Mouse (Mus musculus) adrenal gland, adult 18-20 months (tissue): ENCODE results near the gene Zfp560. TPM values are rescaled to one million over a fixed set of nuclear protein-coding genes. Genes with fewer than 3 reads are reported as not detected.
"Not testable (repeated sequence)": the region's sequence is repeated elsewhere in the genome, so short reads cannot be mapped to it uniquely, and the experiment has no call there.

Experiments used
- DNase-seq, 2 experiments: peaks; one replicate each; pipeline ENCODE4 v3.0.0; 2021 to 2022; ENCODE audit warnings: low spot score in 2 of 2
- long read RNA-seq, 2 experiments: library from polyadenylated mRNA; stranded (forward); transcript quantifications; one replicate each; pipeline ENCODE4 v2.0.0; 2021
- total RNA-seq, 2 experiments: library from RNA; stranded (reverse); gene quantifications; 1 replicate in 1 of 2; 2 replicates in 1 of 2; pipeline ENCODE4 v1.2.3; 2021

Zfp560 gene
- 1 to 10 TPM; 5.5 to 8.9 TPM for total RNA-seq
- long read RNA-seq, experiment 1, partial matches to known transcripts = 0 of 1 reads
- long read RNA-seq, experiment 1, other reads (novel, unspliced or antisense) = 0 of 1 reads
- long read RNA-seq, experiment 2, transcript Zfp560-202 (3 exons, 608 nt) = major isoform, 8 of 8 reads
- long read RNA-seq, experiment 2, partial matches to known transcripts = 0 of 8 reads
- long read RNA-seq, experiment 2, other reads (novel, unspliced or antisense) = 0 of 8 reads

- peak; percentile 86 to 91 for DNase-seq
Measured at GRCm38 (mm10) chr9:20384532-20385342, at the start of gene Zfp560. Zfp560 (minus strand) TSS chr9:20385177.

- DNase-seq = no peak
Measured at GRCm38 (mm10) chr9:20430004-20430403, 45.0 kb upstream of the Zfp560 start.

GRCm38 (mm10) chr9:20411460-20411859, 26.5 kb upstream of the Zfp560 start:
- DNase-seq = no peak

GRCm38 (mm10) chr9:20409319-20409718, 24.3 kb upstream of the Zfp560 start:
- DNase-seq = no peak

- no peak for DNase-seq
Measured at GRCm38 (mm10) chr9:20385343-20385703, 346 bp upstream of the Zfp560 start.

GRCm38 (mm10) chr9:20383659-20384058, 1.3 kb downstream of the Zfp560 start:
- DNase-seq = no peak

- DNase-seq = no peak
Measured at GRCm38 (mm10) chr9:20374712-20375111, 10.3 kb downstream of the Zfp560 start.

GRCm38 (mm10) chr9:20367311-20367710, 17.7 kb downstream of the Zfp560 start:
- DNase-seq = no peak

- no peak for DNase-seq
Measured at GRCm38 (mm10) chr9:20348501-20348900, 36.5 kb downstream of the Zfp560 start.

- no peak for DNase-seq
Measured at GRCm38 (mm10) chr9:20335994-20336393, 49.0 kb downstream of the Zfp560 start, which contains the start of gene Olfr18. Olfr18 (minus strand) TSS chr9:20336094.

- no peak for DNase-seq
Measured at GRCm38 (mm10) chr9:20298232-20298631, 86.7 kb downstream of the Zfp560 start, which contains the start of gene Olfr873. Olfr873 (plus strand) TSS chr9:20298532.

- not testable (repeated sequence) for DNase-seq
Measured at GRCm38 (mm10) chr9:20295562-20295961, 89.4 kb downstream of the Zfp560 start.

Other genes starting within 250 kb of the Zfp560 start
- gene Olfr870, start 211.1 kb downstream of the Zfp560 start, total RNA-seq = not detected
- not detected for gene Olfr871, start 173.0 kb downstream of the Zfp560 start, total RNA-seq
- not detected for gene Olfr872, start 148.1 kb downstream of the Zfp560 start, total RNA-seq
- not detected for gene Olfr39, start 102.8 kb downstream of the Zfp560 start, total RNA-seq
- not detected for gene Olfr873, start 86.6 kb downstream of the Zfp560 start, total RNA-seq
- not detected for gene Olfr18, start 49.1 kb downstream of the Zfp560 start, total RNA-seq
- gene Zfp26, start 75.0 kb upstream of the Zfp560 start, total RNA-seq = 10 to 100 TPM; 15.5 to 17.3 TPM
- gene Zfp426, start 107.6 kb upstream of the Zfp560 start, total RNA-seq = 10 to 100 TPM; 20.4 to 20.9 TPM
- gene Zfp266, start 136.2 kb upstream of the Zfp560 start, total RNA-seq = 10 to 100 TPM; 31.0 to 34.2 TPM
- gene Zfp846, start 196.1 kb upstream of the Zfp560 start, total RNA-seq = 1 to 10 TPM; 5.9 to 6.7 TPM